Mouse (Mus musculus) gastrocnemius, postnatal 10 days (tissue): ENCODE measurements around the gene Clptm1. TPM values are rescaled to one million over a fixed set of nuclear protein-coding genes. Genes with fewer than 3 reads are reported as not detected.

Experiments
- DNase-seq: peaks from one replicate; pipeline ENCODE4 v3.0.0; 2021; ENCODE audit warnings: mixed read lengths
- long read RNA-seq, 2 experiments: library from polyadenylated mRNA; stranded (forward); transcript quantifications; one replicate each; pipeline ENCODE4 v2.0.0; 2021
- total RNA-seq, 2 experiments: library from RNA; stranded (reverse); gene quantifications; 2 replicates each; pipeline ENCODE4 v1.2.3; 2021

Gene Clptm1
- total RNA-seq: 10 to 100 TPM; 45.7 to 48.2 TPM
- long read RNA-seq, experiment 1, full-length matches to known transcripts: 181 of 204 reads
- long read RNA-seq, experiment 1, partial matches to known transcripts: 12 of 204 reads
- long read RNA-seq, experiment 1, other reads (novel, unspliced or antisense): 11 of 204 reads
- long read RNA-seq, experiment 2, full-length matches to known transcripts: 163 of 182 reads
- long read RNA-seq, experiment 2, partial matches to known transcripts: 12 of 182 reads
- long read RNA-seq, experiment 2, other reads (novel, unspliced or antisense): 7 of 182 reads

DNA sequence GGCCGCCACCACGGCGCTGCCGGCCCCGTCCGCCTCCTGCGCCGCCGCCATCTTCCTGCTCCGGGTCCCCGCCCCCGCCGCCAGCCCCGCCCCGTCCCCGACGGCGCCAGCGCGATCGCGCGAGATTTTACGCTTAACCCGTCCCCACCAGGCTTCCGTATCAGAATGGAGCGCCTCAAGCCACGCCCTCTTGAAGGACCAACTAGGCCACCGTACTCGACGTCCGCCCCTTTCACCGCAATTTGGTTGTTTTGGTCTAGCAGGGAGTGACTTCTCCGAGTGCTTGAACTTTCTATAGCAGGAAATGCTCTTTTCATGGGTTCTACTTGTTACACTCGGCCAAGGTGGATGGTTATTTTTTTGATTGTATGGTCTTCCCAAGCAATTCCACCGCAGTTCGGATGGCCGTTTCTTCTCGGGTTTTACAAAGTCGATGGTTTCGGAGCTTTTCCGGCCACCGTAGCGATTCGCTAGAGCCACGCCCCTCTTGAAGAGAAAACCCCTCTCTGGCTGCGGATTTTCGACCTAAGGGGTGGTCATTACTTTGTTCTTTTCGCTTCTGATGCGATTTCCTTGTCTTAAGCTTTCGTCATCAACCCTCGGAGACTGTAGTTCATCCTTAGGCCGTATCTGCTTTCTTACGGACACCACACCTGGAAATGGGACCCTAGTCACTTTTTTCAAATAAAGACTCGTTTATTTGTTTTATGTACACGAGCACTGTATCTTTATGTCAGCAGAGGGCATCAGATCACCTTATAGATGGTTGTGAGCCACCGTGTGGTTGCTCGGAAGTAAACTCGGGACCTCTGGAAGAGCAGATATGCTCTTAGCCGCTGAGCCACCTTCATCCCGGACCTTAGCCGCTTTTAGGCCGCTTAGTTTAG, at the start of gene Clptm1:
TSS of gene Clptm1 (minus strand) at position 79 of the 887 bp plus-strand sequence.
- peak; percentile 98 for DNase-seq

DNA sequence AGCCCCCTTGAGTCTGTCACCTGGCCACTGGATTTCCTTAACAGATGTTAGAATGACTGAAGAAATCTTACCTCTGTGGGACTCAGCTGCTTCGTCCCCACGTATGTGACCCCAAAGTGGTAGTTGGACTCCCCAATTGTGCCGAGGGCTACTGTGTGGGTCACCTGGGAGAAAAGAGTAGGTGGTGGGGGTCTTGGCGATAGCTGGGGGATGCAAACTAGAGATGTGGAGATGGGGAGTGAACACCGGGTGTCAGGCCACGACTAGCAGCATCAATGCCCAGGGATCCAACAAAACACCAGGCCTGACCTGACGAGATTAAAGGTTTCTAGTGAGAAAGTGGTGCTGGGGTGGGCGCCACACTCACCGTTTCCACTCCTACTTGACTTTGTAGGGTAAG, 48.8 kb upstream of the Clptm1 start:
- no peak for DNase-seq

DNA sequence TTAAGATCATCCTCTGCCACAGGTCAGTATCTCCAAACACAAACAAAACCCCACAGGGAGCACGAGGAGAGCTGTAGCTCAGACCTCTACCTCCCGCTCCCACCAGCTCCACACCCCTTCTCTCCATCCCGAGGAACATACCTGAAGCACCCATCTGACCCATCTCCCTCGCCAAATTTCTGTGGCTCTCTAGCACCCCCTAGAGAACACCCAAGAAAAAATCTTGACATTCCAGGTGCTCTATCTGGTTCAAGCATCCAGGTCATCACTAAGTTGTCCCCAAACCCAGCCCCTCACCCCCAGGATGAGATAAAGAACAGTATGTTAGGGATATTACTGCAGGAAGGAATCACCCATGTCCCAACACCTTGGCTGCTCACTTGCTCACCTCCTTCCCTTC, 48.4 kb upstream of the Clptm1 start:
- DNase-seq: no peak

DNA sequence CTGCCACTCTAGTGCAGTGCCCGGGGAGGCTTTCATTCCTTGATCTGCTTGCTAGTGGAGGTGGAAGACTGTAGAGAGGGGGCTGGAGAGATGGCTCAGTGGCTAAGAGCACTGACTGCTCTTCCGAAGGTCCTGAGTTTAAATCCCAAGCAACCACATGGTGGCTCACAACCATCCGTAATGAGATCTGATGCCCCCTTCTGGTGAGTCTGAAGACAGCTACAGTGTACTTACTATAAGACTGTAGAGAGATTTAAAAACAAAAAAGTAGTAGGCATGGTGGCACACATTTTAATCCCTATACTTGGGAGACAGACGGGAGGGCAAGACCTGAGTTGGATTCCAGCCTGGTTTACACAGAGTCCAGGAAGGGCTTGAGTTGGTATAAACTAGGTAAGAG, 47.6 kb upstream of the Clptm1 start:
- DNase-seq: no peak

DNA sequence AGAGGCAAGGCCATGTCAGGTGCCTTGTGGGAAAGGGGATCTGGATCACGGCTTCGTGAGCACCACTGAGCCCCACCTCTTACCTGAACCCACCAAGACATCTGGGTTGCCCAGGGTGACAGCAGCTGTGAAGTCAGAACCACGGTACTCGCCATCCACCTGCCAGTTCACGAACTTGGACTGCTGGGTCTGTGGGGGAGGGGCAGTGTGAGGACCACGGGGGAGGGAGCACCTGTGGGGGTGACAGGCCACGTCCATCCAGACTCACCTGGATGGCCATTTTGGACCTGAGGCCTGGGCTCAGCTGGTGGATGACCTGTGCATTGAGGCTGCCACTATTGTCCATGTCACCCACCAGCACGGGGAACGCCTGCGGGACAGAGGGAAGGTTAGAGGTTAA, 45.8 kb upstream of the Clptm1 start:
- no peak for DNase-seq

DNA sequence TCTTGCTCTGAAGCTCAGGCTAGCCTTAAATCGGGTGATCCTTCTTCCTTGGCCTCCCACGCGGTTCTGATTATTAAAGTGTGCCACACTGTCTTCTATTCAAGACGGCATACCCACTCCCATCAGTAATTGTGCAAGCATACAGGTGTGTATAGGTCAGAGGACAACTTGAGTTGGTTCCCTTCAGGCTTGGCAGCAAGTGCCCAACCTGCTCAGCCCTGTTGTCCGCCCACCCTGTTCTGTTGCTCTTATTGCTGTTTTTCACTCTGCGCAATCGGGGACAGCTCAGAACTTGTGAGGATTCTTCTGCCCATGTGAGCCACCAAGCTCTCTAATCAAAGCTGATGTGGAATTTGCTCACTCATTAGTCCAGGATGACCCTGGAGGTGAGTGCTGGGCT, 40.4 kb upstream of the Clptm1 start:
- DNase-seq: no peak

DNA sequence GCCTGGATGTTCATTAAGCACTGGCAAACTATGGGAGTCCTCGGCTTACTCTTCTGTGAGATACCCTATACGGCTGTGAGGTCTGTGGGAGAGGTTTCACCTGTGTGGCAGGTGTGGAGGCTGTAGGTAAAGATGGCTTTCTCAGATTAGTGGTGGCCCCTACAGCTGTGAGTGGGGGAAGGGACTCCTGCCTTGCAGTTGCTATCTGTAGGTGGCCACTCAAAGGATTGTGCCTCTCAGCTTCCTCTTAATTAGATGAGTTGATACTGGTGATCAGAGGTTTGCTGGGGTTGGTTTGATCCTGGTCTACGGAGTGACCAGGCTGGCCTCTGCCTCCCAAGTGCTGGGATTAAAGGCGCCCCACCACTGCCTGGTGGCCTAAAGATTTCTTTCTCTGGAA, 39.6 kb upstream of the Clptm1 start:
- DNase-seq: no peak

DNA sequence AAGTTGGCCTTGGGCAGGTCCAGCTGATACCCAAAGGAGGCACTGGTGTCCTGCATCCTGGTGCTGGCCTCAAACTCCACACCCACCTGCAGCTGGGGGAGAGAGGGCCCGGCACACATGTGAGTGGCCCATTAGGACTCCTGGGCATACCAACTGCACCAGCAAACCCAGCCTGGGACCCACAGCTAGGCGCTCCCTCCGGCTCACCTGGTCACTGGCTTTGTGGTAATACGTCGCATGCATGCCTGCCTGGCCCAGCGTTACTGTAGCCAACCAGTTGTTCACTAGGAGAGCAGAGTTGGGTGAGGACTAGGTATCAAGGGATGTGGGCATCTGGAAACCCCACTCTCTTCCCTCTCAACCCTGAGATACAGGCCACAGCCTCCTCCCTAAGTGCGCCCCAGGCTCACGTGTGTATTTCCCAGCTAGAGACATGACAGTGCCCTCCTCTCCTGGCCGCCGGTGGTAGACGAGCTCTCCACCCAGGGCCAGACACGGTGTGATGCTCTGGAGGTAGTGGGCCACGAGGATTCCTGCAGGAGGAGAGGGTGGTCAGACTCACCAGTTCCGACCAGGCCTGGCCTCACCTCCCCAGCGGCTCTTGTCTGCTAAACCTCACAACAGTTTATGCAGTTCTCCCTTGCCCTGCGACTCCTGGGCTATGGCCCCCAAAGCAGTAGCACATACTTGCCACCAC, 38.2 kb upstream of the Clptm1 start:
- DNase-seq: no peak

DNA sequence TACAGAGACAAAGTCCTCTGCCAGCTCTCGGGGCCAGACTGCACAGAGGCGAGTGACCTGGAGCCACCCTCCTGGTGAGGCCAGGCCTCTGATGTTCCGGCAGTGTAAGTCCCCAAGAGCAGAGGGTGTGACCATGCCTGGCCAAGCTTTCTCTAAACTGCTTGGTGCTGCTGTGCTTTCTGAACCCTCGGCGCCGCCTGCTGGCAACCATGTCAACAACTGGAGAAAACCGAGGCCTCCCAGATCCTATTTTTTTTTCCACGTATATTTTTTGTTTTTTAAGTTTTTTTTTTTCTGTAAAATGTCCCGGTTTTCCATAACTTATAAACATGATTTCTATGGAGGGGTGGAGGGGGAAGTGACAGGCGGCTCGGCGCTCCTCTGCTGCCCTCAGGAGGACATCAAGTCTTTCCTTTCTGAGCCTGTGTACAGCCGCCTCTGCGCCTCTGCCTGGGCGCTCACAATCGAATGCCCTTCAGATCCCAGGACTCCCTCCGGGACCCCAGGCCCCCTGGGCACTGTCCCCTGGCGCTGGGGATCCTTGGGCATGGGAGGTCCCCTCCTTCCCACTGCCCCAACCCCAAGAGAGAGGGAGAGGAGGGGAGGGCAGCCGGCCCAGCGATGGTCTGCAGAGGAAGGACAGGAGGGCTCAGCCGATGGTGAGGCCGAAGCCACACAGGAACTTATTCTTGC, 36.4 kb upstream of the Clptm1 start:
- DNase-seq: peak; percentile 70

DNA sequence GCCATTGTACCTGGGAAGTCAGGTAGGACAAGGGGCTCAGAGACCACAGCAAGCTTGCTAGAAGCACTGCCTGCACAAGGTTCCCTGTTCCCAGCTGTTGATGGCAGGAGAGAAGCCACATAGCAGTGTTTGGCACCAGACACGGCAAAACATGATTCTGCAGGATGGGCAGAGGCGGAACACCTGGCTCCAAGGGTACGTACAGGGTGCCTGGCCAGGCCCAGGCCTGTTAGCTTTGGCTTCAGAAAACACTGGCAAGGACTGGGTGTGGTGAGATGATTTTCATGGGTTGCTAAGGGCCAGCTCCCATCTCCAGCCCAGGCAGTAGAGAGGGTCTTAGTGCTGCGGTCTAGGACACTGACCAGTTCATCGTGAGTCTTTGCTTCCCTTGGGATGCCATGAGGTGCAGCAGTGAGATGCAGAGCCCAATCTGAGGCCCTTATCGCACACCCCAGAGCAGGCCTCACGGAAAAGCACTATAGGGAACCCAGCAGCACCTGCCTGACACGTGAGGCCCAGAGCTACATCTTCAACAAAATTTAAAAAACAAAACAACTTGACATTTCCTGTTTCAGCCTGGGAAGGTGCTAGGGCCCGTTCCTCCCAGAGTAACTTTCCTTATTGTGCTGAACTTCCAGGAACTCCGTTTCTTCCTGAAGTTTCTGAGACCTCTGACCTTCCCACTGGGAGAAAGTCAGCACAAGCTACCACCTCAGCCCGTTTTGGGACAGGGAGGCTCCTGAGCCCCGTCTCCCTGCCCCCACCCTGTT, 35.7 kb upstream of the Clptm1 start:
- no peak for DNase-seq

DNA sequence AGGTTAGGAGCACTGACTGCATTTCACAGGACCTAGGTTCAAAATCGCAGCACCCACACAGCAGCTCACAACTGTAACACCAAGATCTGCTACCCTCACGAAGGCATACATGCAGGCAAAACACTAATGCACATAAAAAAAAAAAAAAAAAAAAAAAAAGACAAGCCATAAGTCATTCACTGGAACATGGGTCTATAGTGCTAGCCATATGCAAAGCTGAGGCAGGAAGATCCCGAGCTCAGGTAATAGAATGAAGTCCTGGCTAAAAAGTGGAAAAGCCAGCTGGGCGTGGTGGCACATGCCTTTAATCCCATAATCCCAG, 35.0 kb upstream of the Clptm1 start:
- DNase-seq: no peak

DNA sequence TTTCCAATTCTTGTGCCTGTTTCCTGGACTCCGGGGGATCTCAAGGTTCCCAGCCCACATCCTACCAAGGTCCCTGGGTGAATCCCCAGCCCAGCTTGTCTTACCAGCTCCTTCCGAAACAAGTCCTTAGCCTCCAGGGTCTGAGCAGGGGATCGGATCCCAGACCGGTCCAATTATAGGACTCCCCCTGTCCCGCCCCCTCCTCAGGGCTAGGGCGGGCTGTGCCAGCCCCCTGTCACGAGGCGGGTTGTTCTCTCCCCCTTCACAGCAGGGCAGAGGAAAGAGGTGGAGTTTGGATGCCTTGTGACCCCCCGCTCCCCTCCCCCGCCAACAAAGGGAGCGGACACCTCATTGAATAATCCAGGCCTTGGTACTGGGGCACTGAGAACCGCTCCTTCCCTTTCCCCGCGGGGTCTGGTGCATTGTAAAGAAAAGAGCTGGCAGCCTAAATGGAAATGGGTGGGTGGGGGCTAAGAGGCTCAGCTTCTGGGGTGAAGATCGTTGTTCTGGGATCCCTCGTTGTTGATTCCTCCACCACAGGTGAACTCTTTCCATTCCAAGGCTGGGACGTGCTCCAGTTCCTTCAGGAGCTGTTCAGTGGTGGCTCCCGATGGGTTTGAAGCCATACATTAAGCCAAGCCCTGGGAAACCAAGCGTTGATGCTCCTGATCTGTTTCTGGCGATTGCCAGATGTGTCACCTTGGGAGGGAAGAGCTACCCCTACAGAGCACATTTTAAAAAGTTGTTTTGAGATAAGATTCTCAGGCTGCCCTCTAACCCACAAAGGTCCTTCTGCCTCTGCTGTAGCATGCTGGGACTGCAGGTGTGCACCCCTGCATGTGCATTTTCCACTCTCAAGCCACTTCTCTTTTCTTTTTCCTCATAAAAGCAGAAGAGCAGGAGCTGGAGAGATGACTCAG, 34.3 kb upstream of the Clptm1 start, which contains the start of gene Apoe:
TSS of gene Apoe (minus strand) at position 282 of the 920 bp plus-strand sequence.
- DNase-seq: peak; percentile 39

DNA sequence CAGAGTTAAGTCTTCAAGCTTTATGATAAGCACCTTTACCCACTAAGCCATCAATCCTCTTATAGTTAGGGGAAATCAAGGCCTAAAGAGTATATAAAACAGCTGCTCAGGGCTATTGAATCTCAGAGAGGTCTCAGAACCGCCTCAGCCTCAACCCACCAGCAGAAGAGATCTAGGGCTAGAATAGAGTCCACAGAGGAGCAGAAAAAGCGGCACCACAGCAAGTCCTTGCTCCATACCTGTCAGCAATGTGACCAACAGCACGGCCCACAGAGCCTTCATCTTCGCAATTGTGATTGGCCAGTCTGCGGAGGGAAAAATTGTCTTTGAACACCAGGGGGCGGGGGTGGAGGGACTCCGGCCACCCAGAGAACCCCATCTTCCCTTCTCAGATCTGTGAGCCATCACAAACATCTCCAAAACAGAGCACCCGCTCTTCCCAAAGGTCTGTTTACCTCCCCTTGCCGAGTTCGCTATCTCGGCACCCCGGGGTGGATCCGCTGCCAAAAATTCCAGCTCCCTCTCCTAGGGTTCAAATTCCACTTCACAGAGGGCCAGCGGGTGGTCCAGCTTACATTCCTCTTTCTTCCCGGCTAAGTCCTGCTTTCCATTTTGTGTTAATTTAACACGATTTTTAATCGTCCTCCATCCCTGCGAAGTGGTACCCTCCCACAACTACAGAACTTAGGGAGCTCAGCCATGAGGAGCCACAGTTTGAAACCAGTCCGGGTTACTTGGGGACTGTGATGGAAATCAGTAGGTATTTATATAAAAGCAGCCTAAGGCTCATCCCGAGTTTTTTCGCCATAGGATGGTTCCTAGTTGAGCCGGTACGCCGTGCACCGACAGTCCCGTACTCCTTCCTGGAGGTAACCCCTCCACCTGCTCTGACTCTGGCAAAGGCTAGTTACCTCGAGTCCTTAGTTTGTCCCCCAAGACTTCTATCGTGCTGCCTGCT, 33.4 kb upstream of the Clptm1 start:
- DNase-seq: no peak

DNA sequence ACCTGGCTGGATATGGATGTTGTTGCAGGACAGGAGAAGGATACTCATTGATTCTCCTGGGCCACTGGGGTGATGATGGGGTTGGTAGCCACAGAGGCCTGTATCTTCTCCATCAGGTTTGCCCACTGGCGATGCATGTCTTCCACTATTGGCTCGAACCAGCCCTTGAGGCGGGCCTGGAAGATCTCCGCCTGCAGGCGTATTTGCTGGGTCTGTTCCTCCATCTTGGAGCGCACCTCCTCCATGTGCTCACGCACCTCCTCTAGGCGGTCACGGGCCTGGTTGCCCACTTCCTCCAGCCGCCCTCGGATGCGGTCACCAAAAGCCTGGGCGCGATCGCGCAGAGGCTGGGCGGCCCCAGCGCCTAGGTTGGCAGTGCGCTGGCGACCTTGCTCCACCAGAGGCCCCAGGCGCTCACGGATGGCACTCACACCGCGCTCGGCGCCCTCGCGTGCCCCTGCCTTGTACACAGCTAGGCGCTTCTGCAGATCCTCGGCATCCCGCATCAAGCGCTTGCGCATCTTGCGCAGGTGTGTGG, 31.6 kb upstream of the Clptm1 start:
- DNase-seq: no peak

DNA sequence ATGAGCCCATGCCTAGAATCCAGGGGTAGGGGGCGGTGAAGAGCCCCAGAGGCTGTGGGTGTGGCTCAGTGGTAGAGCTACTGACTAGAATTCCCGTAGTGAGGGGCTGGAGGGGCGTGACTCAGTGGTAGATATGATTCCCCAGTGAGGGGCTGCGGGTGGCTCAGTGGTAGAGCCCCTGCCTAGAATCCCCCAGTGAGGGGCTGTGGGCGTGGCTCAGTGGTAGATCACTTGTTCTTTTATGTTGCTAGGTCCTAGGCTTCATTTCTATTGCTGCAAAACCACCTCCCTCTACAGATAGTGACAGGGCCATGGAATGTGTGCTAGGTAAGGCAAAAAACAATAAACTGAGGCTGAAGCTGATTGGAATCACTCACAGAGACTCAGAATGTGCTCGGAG, 31.0 kb upstream of the Clptm1 start:
- DNase-seq: no peak

DNA sequence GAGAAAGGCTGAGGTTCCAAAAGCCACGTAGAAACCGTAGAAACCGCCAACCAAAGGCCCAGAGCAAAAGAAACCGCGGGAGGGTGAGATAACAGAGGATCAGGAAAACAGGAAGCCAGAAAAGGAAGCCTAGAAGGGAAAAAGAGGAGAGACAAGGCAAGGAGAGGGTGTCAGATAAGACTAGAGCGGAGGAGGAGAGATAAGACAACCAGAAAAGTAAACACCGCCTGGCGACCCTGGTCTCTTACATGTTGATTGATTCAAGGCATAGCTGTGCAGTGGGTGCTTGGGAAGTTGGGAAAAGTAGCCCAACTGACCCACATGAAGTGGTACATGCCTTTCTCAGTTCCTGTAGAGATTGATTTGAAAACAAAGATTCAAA, 30.4 kb upstream of the Clptm1 start:
- no peak for DNase-seq

DNA sequence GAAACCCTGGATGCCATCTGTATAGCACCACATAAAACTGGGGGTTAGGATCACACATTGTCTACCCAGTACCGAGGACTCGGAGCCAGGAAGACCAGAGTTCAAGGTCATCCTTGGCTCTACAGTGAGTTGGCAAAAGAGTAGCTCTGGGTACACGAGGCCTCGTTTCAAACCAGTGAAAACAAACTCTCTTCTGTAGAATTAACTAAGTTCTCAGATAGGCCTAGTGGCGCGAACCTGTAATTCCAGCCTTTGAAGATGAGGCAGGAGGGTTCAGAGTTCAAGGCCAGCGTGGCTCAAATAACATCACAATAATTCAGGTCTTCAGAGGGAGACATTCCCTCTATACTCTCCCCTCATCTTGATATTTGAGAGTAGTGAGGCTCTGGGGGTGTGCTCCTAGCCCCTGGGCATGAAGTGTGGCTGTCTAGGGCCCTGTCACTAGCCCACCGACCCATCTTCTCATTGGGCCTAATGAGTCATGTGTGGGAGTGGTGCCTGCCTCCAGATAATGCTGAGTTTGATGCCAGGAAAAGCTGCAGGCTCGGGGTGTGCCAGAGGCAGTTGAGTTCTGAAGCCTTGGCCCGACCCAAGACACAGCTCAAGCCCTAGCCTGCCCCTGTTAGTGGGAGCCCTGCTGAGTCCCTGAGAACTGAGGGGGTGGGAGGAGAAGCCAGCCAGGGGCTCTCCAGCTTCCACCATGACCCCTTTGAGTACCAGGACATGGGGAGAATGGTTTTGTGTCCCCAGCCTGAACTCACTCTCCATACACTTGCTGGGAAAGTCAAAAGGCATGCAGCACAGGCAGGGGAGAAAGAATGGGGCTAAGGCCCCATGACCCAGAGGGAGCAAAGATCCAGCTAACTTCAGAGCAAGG, 29.7 kb upstream of the Clptm1 start:
- no peak for DNase-seq

DNA sequence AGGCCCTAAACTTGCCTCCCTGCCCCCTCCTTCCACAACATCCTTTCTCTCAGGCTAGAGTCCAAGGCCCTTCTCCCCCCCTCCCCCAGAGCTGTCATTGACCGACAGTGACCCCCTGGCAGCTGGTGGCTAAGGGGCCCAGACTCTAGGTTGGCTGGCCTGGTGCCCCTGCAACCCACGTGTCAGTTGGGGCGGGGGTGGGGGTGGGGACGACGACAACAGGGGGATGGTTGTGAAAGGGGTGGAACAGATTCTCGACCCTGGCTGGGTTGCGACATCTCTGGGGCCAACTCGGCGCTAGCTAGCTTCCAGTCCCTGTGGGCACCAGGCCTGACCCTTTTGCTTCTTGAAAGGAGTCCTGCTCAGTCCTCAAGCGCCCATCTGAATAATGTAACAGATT, 28.6 kb upstream of the Clptm1 start:
- peak; percentile 38 for DNase-seq
